Mouse (Mus musculus) spleen, postnatal 14 days (tissue): ENCODE measurements around the gene Parl.

ENCODE experiments used
- DNase-seq, 2 experiments: peaks; one replicate each; pipeline ENCODE4 v3.0.0; 2021 to 2022; ENCODE audit warnings: low spot score in 2 of 2

Gene Parl

DNA sequence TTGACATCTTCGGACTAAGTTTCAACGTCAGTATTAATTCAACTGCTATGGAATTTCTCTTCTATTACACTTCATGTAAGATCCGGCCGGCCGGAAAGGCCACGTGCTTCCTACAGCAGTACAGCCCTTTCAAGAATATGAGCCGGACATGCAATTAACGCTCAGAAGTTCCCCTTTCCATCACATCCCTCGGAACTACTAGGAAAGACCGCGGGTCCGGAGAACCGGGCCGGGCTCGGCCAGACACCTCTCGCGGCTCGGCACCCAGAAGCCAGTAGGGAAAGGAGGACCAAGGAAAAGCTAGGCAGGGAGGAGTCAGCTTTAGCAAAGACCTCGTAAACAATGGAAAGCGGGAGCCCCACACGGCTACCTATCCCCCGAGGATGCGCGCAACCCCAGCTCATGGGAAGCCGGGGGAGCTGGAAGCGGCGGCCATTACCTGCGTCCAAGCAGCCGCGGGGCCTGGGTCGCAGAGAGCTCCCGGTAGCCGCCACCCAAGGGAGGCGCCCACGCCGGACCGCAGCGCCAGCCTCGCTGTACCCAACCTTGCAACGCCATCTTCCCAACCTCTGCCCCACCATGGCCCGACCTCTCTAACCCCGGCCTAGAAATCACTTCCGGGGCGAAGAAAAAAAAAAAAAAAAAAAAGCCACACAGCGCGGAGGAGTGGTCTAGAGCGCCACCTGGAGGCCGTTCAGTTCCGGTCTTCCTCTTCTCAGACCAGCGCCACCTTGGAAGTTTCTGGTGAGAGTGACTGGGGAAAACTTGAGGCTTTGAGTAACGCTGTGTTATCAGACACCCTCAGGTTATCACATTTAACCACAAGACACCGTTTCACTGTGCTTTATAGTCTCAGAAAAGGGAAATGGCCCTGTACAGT, at the start of gene Parl:
Gene Parl, minus strand, starts transcription at position 618 of the 880 bp plus-strand sequence.
- peak; percentile 64 to 71 for DNase-seq

DNA sequence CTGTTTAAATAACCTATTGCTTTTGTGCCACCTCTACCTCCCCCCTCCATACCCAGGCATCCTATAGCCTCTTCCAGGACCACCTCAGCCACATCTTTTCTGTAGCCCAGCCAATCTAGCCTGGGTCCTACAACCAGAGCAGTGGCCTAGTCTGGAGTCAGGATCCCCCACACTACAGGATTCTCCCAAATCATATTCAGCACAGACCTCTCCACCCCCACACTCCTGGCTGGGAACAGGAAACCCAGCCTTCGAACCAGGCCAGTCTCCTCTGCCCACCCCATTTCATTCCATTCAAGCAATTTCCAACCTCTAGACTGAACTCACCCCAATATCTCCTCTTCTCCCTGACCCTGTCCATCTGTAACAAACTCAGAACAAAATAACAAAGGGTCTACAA, 43.3 kb upstream of the Parl start:
- DNase-seq = no peak

DNA sequence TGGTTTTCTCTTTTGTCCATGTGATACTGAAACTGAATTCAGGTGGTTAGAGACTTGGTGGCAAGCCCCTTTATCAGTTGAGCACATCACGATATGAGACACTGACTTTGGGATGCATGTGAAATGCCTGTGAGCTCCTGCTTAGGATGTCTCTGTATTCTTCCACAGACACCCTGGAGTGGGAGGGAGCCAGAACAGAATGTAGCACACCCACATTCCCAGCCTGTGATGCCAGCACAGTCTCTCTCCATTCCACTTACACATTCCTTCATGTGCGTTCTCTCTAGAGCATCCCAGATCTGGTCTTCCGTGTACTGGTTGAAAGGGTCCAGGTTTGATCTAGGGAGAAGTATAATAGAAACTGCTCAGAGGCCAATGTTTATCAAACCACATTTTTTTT, 36.4 kb upstream of the Parl start:
- no peak for DNase-seq

DNA sequence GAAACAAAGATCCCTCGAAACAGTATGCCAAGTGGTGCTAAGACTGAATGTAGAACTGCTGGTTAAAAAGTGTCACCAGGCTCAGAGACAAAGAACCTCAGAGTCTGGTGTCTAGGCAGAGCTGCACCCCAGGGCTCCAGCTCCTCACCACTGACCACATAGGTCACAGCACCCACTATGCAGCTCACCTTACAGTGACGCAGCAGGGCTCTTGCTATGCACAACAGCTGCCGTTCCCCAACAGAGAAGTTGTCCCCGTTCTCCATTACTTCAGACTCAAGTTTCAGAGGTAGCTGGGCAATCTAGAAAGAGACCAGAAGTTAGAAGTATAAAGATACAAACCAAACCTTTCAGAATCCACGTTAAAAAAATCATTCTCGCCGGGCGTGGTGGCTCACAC, 32.7 kb upstream of the Parl start:
- DNase-seq = no peak

DNA sequence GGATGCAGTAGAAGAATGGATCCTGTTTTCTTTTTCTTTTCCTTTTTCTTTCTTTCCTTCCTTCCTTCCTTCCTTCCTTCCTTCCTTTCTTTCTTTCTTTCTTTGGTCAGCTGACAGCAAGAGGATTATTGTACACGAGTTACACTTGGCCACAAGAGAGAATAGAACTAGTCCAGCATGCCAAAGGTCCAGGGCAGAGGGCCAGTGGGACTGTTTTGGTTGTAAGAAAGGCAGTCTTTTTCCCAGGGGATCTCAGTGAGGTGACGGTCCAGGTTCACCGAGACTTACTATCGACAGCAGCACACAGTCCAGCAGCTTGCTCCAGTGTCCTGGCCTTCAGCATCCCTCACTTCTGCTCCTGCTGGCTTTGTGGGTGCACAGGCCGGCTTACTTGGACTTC, 26.1 kb upstream of the Parl start:
- no peak for DNase-seq

DNA sequence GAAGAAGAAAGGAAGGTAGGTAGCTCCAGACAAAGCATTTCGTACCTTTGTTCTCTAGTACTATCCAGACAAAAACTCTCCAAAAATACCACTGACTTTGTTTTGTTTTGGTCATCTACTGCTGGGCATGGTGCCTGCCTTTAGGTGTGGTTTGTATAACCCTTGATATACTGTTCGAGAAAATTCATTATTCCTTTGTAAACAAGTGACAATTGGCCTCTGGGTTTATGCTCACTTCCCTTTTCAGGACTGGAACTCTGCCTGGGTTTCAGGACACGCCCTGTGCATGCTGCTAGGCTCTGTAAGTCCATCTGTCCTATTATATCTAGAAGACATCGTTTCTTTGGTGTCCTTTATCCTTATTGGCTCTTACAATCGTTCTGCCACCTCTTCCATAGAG, 23.1 kb upstream of the Parl start, which contains the start of gene Cyp2ab1:
Gene Cyp2ab1, minus strand, starts transcription at position 119 of the 400 bp plus-strand sequence.
- no peak for DNase-seq

DNA sequence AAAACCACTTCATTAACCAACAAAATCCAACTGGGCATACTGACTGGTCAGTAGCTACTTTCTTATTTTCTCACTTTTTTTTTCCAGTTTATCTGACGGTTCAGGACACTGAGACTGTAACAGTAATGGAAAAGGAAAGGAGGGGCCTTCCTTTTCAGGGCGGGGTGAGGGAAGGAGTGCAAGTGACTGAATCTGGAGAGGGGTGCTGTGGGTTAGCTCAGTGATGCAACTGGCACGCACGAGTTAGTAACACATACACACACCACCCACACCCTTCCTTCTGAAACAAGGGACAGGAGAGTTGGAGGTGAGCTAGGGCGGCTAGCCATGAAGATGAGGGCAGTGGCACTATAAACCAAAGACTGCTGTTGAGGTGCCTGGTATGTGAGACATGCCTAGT, 21.7 kb upstream of the Parl start:
- no peak for DNase-seq

DNA sequence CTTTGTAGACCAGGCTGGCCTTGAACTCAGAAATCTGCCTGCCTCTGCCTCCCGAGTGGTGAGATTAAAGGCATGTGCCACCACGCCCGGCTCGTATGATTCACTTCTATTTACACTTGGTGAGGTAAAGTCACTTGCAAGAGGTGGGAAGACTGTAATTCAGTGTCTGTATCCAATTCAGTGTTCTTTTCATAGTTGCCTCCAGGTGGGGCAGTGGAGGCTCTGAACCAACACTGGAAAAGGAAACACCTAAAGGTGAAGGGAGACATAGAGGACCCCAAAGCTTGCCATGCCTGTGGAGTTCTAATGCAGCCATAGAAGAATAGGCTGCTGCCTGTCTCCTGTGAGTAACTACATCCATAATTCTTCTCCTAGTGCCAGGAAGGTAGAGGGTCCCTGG, 20.1 kb upstream of the Parl start:
- DNase-seq = no peak

DNA sequence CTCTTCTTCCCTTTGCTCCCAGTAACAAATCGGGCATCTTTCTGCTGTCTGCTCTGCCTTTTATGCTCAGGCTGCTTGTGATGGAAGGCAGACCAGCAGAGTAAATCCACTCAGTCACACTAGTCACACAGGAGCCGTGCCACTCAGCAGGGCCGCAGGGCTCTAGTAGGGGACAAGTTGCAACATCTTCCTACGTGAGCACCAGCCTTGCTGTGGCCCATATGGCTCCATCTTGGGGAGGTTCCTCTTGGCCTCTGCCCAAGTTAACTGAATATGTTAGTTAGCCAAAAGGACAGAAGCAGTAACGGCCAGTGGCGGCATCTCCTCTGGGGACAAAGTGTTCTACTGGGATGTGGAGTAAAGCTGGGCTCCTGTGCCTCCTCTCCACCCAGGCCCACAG, 14.6 kb upstream of the Parl start:
- DNase-seq = no peak

DNA sequence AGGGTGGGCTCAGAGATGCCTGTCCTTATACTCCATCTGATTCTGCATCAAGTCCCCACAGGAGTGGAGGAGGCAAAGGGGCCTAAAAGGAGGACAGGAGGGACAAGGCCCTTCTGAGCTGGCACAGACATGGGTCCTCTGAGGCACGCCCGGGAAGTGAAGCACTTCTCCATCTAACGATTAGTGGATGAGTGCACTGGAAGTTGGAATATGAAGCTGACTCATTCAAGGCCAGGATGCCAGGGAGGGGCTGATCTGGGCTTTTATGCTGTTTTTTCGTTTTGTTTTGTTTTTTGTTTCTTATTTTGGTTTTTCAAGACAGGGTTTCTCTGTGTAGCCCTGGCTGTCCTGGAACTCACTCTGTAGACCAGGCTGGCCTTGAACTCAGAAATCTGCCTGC, 13.1 kb upstream of the Parl start:
- no peak for DNase-seq

DNA sequence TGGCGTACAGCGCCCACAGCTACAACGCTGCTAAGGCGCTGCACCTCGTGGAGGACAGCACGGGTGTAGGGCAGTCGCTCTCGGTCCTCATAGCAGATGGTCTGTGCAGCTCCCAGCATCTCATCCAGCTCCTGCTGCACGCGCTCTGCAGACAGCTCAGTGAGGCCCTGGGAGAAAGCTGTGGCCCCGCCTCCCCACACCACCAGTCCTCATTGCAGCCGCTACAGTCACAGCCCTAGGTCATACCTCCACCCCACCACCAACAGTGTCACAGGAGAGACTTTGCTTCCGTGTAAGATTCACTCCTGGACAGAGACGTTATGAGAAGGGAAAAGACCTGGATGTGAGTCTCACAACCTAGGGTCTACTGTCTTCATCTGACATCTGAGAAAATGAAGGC, 10.1 kb upstream of the Parl start:
- no peak for DNase-seq

DNA sequence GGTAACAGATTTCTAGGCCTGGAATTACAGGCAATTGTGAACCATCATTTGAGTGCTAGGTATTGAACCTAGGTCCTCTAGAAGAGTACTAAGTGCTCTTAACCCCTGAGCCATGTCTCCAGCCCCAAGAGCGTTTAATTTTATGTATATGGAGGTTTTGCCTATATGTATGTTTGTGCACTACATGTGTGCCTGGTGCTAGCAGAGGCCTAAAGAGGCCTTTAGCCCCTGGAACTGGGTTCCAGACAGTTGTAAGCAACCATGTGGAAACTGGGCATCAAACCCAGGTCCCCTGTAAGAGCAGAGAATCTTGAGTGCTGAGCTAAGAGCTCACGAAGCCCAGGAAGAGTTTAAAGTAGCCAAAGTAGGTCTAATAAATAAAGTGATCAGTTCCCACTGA, 2.1 kb downstream of the Parl start:
- no peak for DNase-seq

DNA sequence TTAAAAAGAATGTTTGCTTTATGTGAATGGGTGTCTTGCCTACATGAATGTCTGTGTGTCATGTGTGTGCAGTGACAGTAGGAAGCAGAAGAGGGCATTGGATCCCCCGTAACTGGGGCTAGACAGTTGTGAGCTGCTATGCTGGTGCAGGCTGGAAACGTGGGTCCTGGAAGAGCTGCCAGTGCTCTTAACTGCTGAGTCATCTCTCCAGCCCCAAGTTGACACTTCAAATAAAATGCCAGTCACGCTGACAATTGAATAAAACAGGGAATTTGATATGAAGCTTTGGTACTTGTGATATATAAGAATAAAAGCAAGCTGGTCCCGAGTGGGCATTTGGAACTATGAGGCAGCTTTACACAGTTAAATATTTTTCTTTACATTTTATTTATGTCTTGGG, 21.9 kb downstream of the Parl start:
- DNase-seq = no peak

DNA sequence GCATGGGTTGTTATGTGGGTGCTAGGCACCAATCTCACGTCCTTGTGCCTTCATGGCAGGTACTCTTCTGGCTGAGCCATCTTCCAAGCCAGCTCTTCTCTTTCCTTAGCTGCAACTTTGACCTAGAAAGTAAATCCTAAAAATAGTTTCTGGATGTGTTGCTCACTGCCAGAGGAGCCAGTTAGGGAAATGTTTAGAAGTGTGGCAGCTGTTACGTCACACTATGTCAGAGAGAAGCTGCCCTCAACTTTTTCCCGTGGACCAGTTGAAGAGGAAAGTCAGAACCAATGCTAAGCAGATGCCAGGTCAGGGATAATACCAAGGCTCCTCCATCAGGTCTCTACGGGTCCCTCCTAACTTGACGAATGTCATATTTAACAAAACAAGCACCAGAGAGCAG, 22.8 kb downstream of the Parl start:
- no peak for DNase-seq

DNA sequence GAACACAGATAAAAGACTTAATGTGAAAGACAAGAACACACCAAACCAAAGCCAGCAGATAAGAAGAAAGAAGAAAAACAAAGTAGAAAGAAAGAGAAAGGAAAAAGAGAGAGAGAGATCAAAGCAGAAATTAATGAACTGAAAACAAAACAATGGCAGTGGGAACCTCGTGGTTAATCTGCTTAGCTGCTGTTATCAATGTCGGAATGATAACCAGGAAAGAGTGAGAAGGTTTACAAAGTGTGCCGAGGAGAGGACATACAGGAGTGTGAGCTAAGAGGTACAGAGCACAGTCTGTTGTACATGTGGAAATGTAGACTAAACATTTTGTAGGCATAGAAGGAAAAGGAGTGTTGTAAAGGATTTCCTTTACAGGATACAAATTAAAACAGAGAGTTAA, 29.2 kb downstream of the Parl start:
- no peak for DNase-seq

DNA sequence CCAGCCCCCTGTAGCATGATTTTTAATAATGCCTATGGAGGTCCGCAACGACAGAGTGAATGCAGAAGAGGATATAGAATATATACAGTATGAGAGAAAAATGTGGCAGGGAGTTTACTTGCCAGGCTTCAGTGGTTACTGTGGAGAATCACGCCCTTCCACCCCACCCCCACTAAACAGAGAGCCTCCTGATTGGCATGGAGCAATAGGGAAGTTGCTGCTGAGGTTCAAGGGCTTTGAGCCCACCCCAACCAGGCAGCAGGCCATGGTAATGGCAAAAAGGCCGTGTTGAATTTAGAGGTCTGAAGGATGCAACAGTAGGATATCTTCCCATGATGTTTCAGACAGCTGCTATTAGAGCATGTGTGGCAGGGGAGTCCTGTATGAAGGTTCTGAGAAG, 30.8 kb downstream of the Parl start:
- DNase-seq = no peak

DNA sequence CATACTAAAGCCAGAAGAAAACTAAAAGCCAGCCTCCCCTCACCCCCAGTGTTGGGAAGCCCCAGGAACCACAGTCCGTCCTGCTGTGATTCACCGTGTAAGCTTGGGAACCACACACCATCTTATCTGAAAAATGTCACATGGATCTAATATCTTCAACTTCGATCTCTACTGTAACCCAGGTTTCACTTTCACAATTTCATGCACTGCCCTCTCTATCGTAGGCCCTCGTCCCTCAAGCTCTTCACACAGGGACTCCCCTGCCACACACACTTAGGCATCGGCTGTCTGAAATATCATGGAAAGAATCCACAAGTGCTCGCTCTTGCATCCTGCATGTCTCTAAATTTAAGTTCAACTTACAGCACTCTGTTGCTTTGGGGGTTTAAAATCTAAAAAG, 37.1 kb downstream of the Parl start:
- DNase-seq = no peak

DNA sequence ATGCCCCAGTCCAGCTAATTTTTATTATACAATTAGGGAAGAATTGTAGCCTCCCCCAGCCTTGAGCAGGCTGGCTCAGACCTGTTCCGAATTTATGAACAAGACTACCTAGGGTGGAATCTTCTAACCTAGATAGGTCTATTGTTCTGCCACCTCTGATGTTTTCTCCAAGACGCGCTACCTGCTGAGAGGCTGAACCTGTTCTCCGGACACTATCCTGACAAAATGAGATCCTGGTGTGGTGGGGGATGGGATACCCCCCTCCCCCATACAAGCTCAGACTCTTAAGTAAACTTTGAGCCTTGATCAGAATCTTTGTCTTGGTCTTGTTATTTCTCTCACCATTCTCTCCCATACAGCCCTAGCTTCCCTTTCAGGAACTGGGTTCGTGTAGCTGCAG, 44.3 kb downstream of the Parl start:
- DNase-seq = no peak

DNA sequence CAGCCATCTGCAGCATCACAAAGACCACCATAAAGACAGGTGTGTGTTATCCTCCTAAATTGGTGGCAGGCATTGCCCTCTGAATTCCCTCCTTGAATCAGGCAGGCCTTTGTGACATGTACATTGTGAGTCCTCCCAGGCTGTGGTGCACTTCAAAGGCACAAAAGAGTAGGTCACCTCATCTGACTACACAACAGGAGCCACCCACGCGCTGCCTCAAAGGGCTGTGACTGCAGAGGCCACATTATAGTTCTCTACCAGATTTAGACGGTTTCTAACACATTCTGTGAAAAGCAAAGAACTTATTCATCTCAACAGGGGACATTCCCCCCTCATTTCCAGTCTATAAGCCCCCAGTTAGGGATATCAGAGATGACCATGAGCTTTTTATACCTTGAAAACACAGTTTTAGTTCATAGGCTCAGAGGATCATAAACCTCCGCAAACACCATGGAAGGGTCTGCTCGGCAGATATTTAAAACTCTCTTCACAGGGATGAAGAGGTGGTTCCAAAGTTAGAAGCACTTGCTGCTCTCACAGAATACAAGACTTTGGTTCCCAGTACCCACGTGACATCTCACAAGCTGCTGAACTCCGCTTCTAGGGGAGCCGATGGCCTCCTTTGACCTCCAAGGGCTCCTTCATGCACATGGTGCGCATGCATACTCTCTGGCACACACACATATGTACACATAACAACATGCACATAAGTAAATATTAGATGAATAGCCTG, 53.6 kb downstream of the Parl start:
- no peak for DNase-seq

DNA sequence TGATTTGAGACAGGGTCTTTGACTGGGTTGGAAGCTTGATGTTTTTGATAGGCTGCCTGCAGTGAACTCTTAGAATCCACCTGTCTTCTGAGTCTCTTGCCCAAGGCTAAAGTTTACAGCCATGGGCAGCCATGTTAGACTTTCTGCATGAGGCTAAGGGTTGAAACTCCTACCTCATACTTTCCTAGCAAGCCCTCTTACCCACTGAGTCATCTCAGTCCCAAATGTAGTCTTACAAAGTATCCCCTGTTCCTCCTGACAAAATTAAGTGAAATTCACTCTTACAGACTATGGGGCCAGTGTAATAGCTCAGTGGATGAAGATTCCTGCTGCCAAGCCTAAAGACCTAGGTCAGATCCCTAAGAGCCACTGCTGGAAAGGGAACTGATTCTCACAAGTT, 55.1 kb downstream of the Parl start:
- DNase-seq = no peak

DNA sequence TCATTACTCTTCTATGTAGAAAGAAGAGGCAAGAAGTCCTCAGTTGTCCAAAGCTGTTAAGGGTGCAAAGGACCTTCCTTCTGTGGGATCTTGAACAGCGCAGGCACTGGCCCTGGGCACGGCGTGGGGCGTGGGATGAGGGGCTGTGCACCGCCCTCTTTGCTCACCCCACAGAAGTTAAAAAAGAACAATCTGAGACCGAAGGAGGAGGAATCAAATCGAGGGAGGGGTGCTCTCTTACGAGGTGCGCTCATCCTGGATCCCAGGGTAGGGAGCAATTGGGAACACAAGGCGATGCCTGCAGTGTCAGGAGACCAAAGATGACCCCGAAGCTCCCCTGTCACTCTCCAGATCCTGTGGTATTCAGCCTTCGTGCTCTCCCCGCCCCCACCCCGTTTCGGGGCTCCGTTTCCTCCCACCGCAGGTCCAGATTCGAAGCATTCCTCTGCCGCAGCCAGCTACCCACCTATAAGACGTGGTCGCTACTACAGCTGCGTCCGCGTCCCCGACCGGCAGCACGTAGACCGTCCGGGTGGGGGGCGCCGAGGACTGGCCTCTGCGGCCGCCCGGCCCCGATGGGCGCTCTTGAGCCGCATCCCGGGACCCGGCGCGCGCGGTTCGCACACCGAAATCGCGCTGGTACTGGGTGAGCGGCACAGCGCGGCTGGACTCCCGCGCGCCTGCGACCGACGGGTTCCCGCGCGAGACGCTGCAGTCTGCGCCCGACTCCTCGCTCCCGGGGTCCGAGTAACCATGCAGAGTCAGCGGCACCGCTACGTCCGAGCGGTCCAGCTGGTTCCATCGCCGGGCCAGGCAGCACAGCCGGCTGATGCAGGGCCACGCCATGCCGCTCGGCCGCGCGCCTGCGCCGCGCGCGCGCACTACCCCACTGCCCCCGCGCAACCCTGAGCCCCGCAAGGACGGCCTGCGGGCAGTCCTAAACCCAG, 61.4 kb downstream of the Parl start, which contains the start of gene Map6d1:
Gene Map6d1, minus strand, starts transcription at position 891 of the 947 bp plus-strand sequence.
- DNase-seq = no peak

DNA sequence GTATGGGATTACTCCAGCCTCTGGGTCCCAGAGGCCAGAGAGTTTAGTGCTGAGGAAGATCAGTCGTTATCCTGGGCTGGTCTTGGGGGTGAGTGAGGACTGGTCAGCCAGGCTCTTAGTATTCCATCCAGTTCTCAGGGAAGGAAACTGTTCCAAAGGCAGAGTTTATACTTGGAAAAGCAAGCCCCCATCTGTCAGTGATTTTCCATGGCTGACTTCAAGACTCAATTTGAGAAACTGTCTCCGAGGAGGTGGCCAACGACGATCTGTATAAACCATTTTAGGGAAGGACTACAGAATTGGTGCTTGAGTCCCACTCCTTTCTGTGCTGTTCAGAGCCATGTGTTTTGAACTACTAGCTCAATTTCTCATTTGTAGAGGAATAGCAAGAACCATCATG, 63.5 kb downstream of the Parl start:
- no peak for DNase-seq
